Mouse (Mus musculus) adipocyte (in vitro differentiated cells): ENCODE data around the gene Rbbp7.
A peak's percentile ranks its signal among the peaks of the same experiment; 100 is the strongest.

ENCODE experiments used
- DNase-seq: peaks from one replicate; pipeline ENCODE4 v3.0.0-alpha.2; 2016; ENCODE audit warnings: low spot score

The Rbbp7 gene

GRCm38 (mm10) chrX:162828016-162828415 is 67.8 kb downstream of the Rbbp7 start:
- peak; percentile 81 for DNase-seq
